Mouse (Mus musculus) stomach, embryonic 14.5 days (tissue): ENCODE results near the gene Adipor1. TPM values are rescaled to one million over a fixed set of nuclear protein-coding genes. Genes with fewer than 3 reads are reported as not detected.

Experiments
- ATAC-seq: fragments of 200-750 bp; cut with Nextera tagmentation; 2 replicates; pipeline ENCODE4 v1.8.0; 2017; ENCODE audit warnings: low read depth, moderate TSS enrichment; ENCODE audit not compliant: insufficient number of reproducible peaks, insufficient read depth, low FRiP score
- H3K27ac ChIP-seq: fragments of 300-500 bp; sonication (generic); 2 replicates; pipeline ENCODE4 v1.5.1; 2014; ENCODE audit warnings: mild to moderate bottlenecking, low read length, moderate library complexity, mixed read lengths
- H3K27me3 ChIP-seq: fragments of 300-500 bp; sonication (generic); 2 replicates; pipeline ENCODE4 v1.6.1; 2014; ENCODE audit warnings: low read length, control low read depth, mixed read lengths; ENCODE audit not compliant: control insufficient read depth, insufficient read depth
- H3K36me3 ChIP-seq: fragments of 300-500 bp; sonication (generic); 2 replicates; pipeline ENCODE4 v1.6.1; 2014; ENCODE audit warnings: mild to moderate bottlenecking, control low read depth, low read length, moderate library complexity, mixed read lengths; ENCODE audit not compliant: control insufficient read depth, insufficient read depth
- H3K4me1 ChIP-seq: fragments of 300-500 bp; sonication (generic); 2 replicates; pipeline ENCODE4 v1.6.1; 2014; ENCODE audit warnings: low read length, control low read depth, mixed read lengths; ENCODE audit not compliant: control insufficient read depth, insufficient read depth
- H3K4me2 ChIP-seq: fragments of 300-500 bp; sonication (generic); replicated peaks from 2 replicates; pipeline ENCODE4 v1.6.1; 2014; ENCODE audit warnings: low read depth, low read length, control low read depth
- H3K4me3 ChIP-seq: fragments of 300-500 bp; sonication (generic); 2 replicates; pipeline ENCODE4 v1.5.1; 2014; ENCODE audit warnings: low read depth, low read length, control low read depth
- H3K9ac ChIP-seq: fragments of 300-500 bp; sonication (generic); replicated peaks from 2 replicates; pipeline ENCODE4 v1.6.1; 2014; ENCODE audit warnings: low read depth, mild to moderate bottlenecking, control low read depth, low read length, moderate library complexity, mixed read lengths
- H3K9me3 ChIP-seq: fragments of 300-500 bp; sonication (generic); 2 replicates; pipeline ENCODE4 v1.6.1; 2016; ENCODE audit warnings: low read depth, low read length, control low read depth; ENCODE audit not compliant: control insufficient read depth
- WGBS: fragments of 180-500 bp; shearing (Covaris S2); extraction: QIAGEN DNeasy Blood & Tissue Kit; methylation state at CpG from one replicate; pipeline ENCODE4 v1.1.7; 2014; 5-methylcytosine and 5-hydroxymethylcytosine counted together
- polyA plus RNA-seq: library from polyadenylated mRNA; unstranded; fragments of >200 nt; fragmentation: Nextera tagmentation; extraction: Ambion mirVana; gene quantifications from 2 replicates; pipeline ENCODE4 v1.2.1, GENCODE M21; 2014

Adipor1 gene
- polyA plus RNA-seq, 1 experiment from 2014 or later = 85.5 TPM

DNA sequence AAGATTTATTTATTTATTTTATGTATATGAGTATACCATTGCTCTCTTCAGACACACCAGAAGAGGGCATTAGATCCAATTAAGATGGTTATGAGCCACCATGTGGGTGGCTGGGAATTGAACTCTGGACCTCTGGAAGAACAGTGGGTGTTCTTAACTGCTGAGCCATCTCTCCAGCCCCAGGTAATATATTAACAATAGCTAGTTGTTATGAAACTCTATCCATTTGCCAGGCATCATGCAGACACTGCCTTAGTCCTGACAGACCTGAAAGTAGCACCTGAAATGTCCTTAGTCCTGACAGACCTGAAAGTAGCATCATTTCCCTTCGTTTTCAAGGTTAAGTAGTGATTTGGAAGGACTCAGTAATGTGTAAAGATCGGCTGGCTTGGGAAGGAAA lies 1.1 kb upstream of the Adipor1 start:
- WGBS = 30% methylated on average over 2 of the region's 2 CpGs

GRCm38 (mm10) chr1:134414501-134415167 lies 544 bp upstream of the Adipor1 start:
- peak; percentile 3; the same call in 1 of the 2 replicates for ATAC-seq
- H3K4me3 ChIP-seq = peak overlapping the region; percentile 82
- H3K4me2 ChIP-seq = peak overlapping the region; percentile 55
- H3K27ac ChIP-seq = peak overlapping the region; percentile 94
- no peaks in the 10 kb centered on the region for H3K27me3 ChIP-seq
- H3K9me3 ChIP-seq = no peaks in the 10 kb centered on the region
- WGBS = 9% methylated on average over 11 of the region's 11 CpGs
- peaks cover 17% of the 10 kb centered on the region for H3K36me3 ChIP-seq
- peaks cover 22% of the 10 kb centered on the region for H3K4me1 ChIP-seq
- H3K9ac ChIP-seq = peak overlapping the region; percentile 33

More for the DNA sequence above, 1.1 kb upstream of the Adipor1 start:
- H3K4me2 ChIP-seq = no peak overlapping the region
- H3K36me3 ChIP-seq = peaks cover 22% of the 10 kb centered on the region
- H3K27ac ChIP-seq = peak overlapping the region; percentile 94; the same call in 1 of the 2 replicates
- no peak overlapping the region for H3K9ac ChIP-seq
- H3K4me1 ChIP-seq = peaks cover 22% of the 10 kb centered on the region
- no peaks in the 10 kb centered on the region for H3K9me3 ChIP-seq
- ATAC-seq = no peak
- no peak overlapping the region for H3K4me3 ChIP-seq
- no peaks in the 10 kb centered on the region for H3K27me3 ChIP-seq

DNA sequence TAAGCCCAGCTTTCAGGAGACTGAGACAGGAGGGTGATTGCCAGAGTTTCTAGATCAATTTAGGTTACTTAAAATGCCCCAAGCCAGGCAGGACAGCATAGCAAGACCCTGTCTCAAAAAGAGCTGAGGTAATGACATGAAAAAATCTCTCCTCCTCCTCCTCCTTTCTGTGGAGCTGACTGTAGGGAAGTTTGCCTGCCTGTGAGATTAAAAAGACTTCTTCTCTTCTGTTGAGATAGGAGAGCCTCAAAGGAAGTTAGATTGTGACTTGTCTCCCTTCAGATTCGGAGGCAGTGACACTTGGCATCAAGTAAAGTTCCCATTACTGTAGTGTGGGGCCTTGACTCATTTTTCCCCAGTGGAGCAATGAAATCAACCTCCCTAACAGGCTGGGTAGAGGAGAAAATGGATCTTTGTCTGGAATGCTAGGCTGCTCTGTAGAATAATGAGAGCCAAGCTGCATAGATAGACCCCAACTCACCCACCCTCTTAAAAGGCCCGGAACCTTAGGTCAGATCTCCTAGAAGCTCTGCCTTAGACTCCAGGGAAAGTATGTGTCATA lies 3.3 kb downstream of the Adipor1 start:
- 84% methylated on average over 2 of the region's 2 CpGs for WGBS
- Histone ChIP-seq H3K4me1 (peaks cover 27% of the 10 kb centered on the region), H3K4me2 (no peak overlapping the region)

DNA sequence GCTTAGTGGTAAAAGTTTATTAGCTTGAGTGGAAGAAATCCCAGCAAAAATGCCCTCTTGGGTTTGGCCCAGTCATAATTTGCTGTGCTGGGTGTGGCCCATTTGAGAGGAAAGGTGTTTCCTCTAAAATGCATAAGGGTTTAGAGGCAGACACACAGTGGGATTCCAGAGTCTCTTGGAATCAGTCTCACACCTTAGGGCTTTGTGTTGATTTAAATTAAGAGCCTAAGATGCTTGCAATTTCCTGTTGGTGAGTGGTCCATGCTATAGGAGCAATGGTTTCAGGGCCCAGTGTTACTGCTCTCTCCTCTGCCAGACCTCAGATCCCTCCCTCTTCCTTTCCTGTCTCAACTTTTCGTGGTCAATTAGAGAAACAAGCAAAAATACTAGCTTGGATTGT lies 4.0 kb downstream of the Adipor1 start:
- no peaks in the 10 kb centered on the region for H3K9me3 ChIP-seq
- WGBS = 40% methylated on average over 1 of the region's 1 CpGs
- no peaks in the 10 kb centered on the region for H3K27me3 ChIP-seq
- peaks cover 11% of the 10 kb centered on the region; the same call in 1 of the 2 replicates for H3K36me3 ChIP-seq
- no peak overlapping the region for H3K27ac ChIP-seq
- H3K4me2 ChIP-seq = no peak overlapping the region
- H3K4me3 ChIP-seq = no peak overlapping the region
- H3K9ac ChIP-seq = no peak overlapping the region
- H3K4me1 ChIP-seq = peaks cover 24% of the 10 kb centered on the region
- no peak for ATAC-seq

More for the DNA sequence above, 3.3 kb downstream of the Adipor1 start:
- ATAC-seq = no peak
- H3K27me3 ChIP-seq = no peaks in the 10 kb centered on the region
- no peak overlapping the region for H3K27ac ChIP-seq
- H3K4me3 ChIP-seq = no peak overlapping the region
- no peak overlapping the region for H3K9ac ChIP-seq
- H3K36me3 ChIP-seq = peaks cover 6% of the 10 kb centered on the region; the same call in 1 of the 2 replicates
- H3K9me3 ChIP-seq = no peaks in the 10 kb centered on the region

DNA sequence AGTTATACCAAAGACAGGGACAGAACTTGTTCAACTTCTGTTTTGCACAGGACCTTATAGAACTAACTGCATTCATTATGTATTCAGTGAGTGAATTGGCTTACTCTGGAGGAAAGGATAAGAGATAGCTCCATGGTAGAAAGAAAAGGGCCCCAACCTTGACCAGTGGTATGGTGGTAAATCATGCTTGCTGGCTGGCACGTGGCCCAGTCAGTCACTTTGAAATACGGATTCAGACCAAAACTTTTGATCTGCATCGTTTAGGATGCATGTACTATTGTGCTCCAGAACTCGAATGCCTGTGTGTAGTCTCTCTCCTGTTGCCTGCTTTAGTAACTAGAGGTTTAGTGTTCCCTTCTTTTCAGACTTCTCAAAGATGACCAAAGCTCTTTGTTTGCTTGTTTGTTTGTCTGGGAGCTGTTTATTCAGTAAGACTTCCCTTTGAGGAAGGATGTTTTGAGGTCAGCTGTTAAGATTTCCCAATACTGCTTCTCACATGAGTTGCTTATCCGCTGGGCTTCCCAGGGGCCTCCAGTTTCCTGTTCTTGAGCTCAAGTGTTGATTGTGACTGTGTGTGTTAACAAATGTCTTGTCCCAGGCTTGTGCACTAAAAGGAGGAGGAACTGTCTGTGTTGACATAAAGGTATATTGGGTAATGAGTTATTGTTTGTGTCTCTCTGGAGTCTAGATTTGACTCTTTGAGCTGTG lies 4.7 kb downstream of the Adipor1 start:
- Histone ChIP-seq H3K27me3 (no peaks in the 10 kb centered on the region), H3K36me3 (peaks cover 17% of the 10 kb centered on the region), H3K27ac (no peak overlapping the region), H3K4me2 (no peak overlapping the region), H3K9me3 (no peaks in the 10 kb centered on the region), H3K4me3 (no peak overlapping the region), H3K9ac (no peak overlapping the region), H3K4me1 (peaks cover 18% of the 10 kb centered on the region)
- no peak for ATAC-seq
- 57% methylated on average over 5 of the region's 5 CpGs for WGBS

- no peak overlapping the region for H3K4me3 ChIP-seq
- peak; percentile 67; the same call in 1 of the 2 replicates for ATAC-seq
- H3K4me2 ChIP-seq = no peak overlapping the region
- no peak overlapping the region for H3K9ac ChIP-seq
- H3K4me1 ChIP-seq = 0 out of 2 replicates have a peak, but pooled peaks cover 4% of the 10 kb centered on the region
- 63% methylated on average over 10 of the region's 10 CpGs for WGBS
- peaks cover 56% of the 10 kb centered on the region for H3K36me3 ChIP-seq
- H3K9me3 ChIP-seq = no peaks in the 10 kb centered on the region
- H3K27ac ChIP-seq = no peak overlapping the region
- no peaks in the 10 kb centered on the region for H3K27me3 ChIP-seq
Observed at GRCm38 (mm10) chr1:134423911-134424310, 8.7 kb downstream of the Adipor1 start.

GRCm38 (mm10) chr1:134426289-134426688 lies 11.1 kb downstream of the Adipor1 start:
- Histone ChIP-seq H3K27ac (no peak overlapping the region), H3K9me3 (no peaks in the 10 kb centered on the region), H3K36me3 (peaks cover 67% of the 10 kb centered on the region), H3K27me3 (no peaks in the 10 kb centered on the region), H3K9ac (no peak overlapping the region), H3K4me3 (no peak overlapping the region), H3K4me1 (no peaks in the 10 kb centered on the region), H3K4me2 (no peak overlapping the region)
- ATAC-seq = peak; percentile 90; the same call in 1 of the 2 replicates
- 72% methylated on average over 5 of the region's 5 CpGs for WGBS

DNA sequence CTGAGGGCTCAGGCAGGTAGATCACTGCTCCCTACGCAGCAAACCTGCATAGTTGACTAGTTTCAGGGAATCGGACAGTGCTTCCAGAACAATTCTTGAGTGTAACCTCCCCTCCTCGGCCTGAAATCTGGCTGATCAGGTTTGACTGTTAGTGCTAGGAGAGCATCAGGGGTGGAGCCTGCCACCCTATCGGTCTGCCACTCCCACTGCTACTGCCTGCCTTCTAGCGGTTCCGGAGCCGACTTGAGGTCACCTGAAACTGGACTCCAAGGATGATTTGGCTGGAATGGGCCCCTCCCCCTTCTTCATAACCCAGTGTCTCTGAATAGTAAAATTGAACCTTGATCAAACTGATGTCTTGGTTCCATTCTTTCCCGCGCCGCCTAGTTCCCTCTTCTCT lies 17.8 kb downstream of the Adipor1 start:
- H3K27ac ChIP-seq = no peak overlapping the region
- 73% methylated on average over 10 of the region's 10 CpGs for WGBS
- H3K36me3 ChIP-seq = peaks cover 37% of the 10 kb centered on the region
- no peaks in the 10 kb centered on the region for H3K27me3 ChIP-seq
- no peaks in the 10 kb centered on the region for H3K9me3 ChIP-seq
- no peaks in the 10 kb centered on the region for H3K4me1 ChIP-seq
- H3K9ac ChIP-seq = no peak overlapping the region
- no peak for ATAC-seq
- no peak overlapping the region for H3K4me3 ChIP-seq
- H3K4me2 ChIP-seq = no peak overlapping the region
